Mouse (Mus musculus) C2C12 (cell line): ENCODE results near the gene Zfp697. TPM values are rescaled to one million over a fixed set of nuclear protein-coding genes. Genes with fewer than 3 reads are reported as not detected.
A peak's percentile ranks its signal among the peaks of the same experiment; 100 is the strongest.

Experiments used
- H3K27me3 ChIP-seq: one replicate; pipeline ENCODE4 v1.6.1; 2011; ENCODE audit not compliant: control insufficient read depth, insufficient read depth, insufficient read length
- H3K36me3 ChIP-seq: one replicate; pipeline ENCODE4 v1.6.1; 2011; ENCODE audit not compliant: control insufficient read depth, insufficient read depth
- H3K4me3 ChIP-seq: one replicate; pipeline ENCODE4 v1.5.1; 2011; ENCODE audit warnings: mild to moderate bottlenecking, control low read depth; ENCODE audit not compliant: poor library complexity, insufficient read depth, severe bottlenecking
- H3K79me2 ChIP-seq: one replicate; pipeline ENCODE4 v1.6.1; 2011; ENCODE audit not compliant: control insufficient read depth, insufficient read depth
- H3K79me3 ChIP-seq: one replicate; pipeline ENCODE4 v1.6.1; 2011; ENCODE audit warnings: low read depth, control low read depth
- H3ac ChIP-seq: one replicate; pipeline ENCODE3; 2011; ENCODE audit warnings: low read depth; ENCODE audit not compliant: control insufficient read depth, insufficient read length
- CEBPB ChIP-seq: IDR thresholded peaks from one replicate; pipeline ENCODE4 v1.6.1; 2011; ENCODE audit warnings: low read depth, mild to moderate bottlenecking, control low read depth, moderate library complexity
- CTCF ChIP-seq: IDR thresholded peaks from one replicate; pipeline ENCODE4 v1.5.1; 2011; ENCODE audit not compliant: control insufficient read depth, insufficient read depth, insufficient read length
- FOSL1 ChIP-seq: IDR thresholded peaks from one replicate; pipeline ENCODE4 v1.8.0; 2011; ENCODE audit warnings: mild to moderate bottlenecking, low read length; ENCODE audit not compliant: poor library complexity, insufficient read depth, severe bottlenecking
- MAX ChIP-seq: IDR thresholded peaks from one replicate; pipeline ENCODE4 v1.6.1; 2011; ENCODE audit warnings: mild to moderate bottlenecking, control low read depth
- MYOD1 ChIP-seq: IDR thresholded peaks from one replicate; pipeline ENCODE4 v1.6.1; 2011; ENCODE audit warnings: low read depth; ENCODE audit not compliant: control insufficient read depth, insufficient read length
- MYOG ChIP-seq: IDR thresholded peaks from one replicate; pipeline ENCODE4 v1.6.1; 2011; ENCODE audit not compliant: control insufficient read depth, insufficient read length; ENCODE audit errors: extremely low read depth
- USF1 ChIP-seq: IDR thresholded peaks from one replicate; pipeline ENCODE4 v1.6.1; 2011; ENCODE audit warnings: low read depth, mild to moderate bottlenecking, control low read depth, moderate library complexity
- polyA plus RNA-seq: library from polyadenylated mRNA; unstranded; fragments of >200 nt; fragmentation: generic; extraction: Trizol; gene quantifications from one replicate; pipeline ENCODE4 v1.2.1, GENCODE M21; 2012; ENCODE audit warnings: missing spikeins

Gene Zfp697
- polyA plus RNA-seq, 1 experiment = 7.5 TPM

DNA sequence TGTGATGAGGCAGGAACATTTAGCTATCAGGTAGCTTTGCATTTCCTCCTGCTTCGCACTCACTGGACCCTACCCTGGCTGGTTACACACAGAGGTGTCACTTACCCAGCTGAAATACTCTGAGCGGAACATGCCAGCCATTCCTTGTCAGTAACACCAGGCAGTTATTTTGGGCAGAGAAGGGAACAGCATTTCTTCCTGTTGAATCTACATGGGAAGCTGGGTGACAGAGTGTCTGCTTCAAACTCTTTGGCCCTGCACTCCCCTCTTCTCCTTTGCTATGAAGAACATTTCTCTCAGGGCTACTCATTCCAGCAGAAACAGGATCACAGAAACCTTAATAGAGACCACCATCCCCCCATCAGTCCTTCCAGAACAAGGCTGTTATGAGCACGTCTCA, 32.0 kb downstream of the Zfp697 start:
- TF ChIP-seq CTCF (no peak), MAX (no peak), USF1 (no peak), MYOD1 (no peak), FOSL1 (no peak), CEBPB (no peak), MYOG (no peak)
- Histone ChIP-seq H3K4me3 (no peak overlapping the region), H3K79me3 (peaks cover 5% of the 10 kb centered on the region), H3ac (no peak overlapping the region), H3K27me3 (no peaks in the 10 kb centered on the region), H3K79me2 (peaks cover 62% of the 10 kb centered on the region), H3K36me3 (peaks cover 20% of the 10 kb centered on the region)

DNA sequence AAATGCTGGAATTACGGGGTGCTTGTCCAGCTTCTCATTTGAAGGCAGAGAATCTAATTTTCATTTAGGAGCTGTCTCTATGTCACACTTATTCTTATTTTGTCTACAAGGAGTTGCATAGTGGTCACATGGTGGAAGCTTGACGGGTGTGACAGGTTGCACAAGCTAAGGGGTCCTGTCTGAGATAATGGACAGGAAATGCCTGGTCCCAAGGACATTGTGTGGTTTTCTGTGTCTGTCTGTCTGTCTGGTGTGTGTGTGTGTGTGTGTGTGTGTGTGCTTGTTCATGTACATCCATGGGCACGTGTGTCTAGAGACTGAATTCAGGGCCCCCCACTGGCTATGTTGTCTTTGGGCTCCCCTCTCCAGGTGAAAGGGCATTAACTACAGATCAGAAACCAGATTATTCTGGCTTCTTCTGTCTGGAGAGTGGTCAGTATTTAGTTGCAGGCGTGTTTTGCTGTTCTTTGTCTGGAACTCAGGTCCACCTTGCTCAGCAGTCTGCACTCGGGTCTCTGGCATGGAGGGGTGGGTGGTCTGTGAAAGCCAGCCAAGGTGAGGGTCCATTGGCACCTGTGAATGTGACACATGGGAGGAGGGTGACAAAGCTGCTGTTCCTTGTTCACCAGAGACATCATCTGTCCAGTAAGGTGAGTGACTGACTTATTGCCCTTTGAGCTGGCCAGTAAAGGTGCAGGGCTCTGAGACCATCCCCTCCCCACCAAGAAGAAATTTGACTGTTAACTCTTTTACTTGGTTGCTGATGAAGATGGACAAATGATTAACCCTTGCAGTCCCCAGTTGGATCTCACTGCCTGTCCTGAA, 34.4 kb downstream of the Zfp697 start:
- peaks cover 69% of the 10 kb centered on the region for H3K79me2 ChIP-seq
- TF ChIP-seq USF1 (peak; percentile 7), MYOG (no peak)
- H3K27me3 ChIP-seq = no peaks in the 10 kb centered on the region

DNA sequence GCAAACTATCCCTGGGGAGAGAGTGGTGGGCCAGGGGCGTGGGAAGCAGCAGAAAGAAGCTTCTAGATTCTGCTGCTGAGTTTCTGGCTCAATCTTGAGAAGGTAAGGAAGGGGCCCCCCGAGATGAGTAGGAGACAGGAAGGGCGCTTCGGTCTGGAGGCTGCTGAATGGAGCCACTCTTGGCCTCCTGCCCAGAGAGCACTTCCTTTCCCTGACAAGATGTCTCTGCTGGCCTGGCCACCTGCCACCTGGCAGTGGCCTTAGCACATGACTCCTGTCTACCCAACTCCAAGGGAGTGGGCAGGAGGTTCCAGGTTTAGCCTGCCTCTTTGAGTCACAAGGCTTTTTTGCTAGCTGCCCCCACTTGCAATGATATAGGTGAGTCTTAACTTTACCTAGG, 35.1 kb downstream of the Zfp697 start:
- TF ChIP-seq MYOG = no peak
- no peak for TF ChIP-seq MYOD1
- no peak for TF ChIP-seq CEBPB
- TF ChIP-seq CTCF = no peak
- no peak for TF ChIP-seq USF1
- TF ChIP-seq MAX = no peak
- TF ChIP-seq FOSL1 = no peak
- Histone ChIP-seq H3ac (no peak overlapping the region), H3K27me3 (no peaks in the 10 kb centered on the region), H3K4me3 (no peak overlapping the region), H3K79me2 (peaks cover 62% of the 10 kb centered on the region), H3K79me3 (peaks cover 5% of the 10 kb centered on the region), H3K36me3 (peaks cover 20% of the 10 kb centered on the region)

More for the DNA sequence above, 34.4 kb downstream of the Zfp697 start:
- Histone ChIP-seq H3K36me3 (peaks cover 20% of the 10 kb centered on the region), H3ac (no peak overlapping the region), H3K79me3 (peaks cover 5% of the 10 kb centered on the region), H3K4me3 (no peak overlapping the region)

DNA sequence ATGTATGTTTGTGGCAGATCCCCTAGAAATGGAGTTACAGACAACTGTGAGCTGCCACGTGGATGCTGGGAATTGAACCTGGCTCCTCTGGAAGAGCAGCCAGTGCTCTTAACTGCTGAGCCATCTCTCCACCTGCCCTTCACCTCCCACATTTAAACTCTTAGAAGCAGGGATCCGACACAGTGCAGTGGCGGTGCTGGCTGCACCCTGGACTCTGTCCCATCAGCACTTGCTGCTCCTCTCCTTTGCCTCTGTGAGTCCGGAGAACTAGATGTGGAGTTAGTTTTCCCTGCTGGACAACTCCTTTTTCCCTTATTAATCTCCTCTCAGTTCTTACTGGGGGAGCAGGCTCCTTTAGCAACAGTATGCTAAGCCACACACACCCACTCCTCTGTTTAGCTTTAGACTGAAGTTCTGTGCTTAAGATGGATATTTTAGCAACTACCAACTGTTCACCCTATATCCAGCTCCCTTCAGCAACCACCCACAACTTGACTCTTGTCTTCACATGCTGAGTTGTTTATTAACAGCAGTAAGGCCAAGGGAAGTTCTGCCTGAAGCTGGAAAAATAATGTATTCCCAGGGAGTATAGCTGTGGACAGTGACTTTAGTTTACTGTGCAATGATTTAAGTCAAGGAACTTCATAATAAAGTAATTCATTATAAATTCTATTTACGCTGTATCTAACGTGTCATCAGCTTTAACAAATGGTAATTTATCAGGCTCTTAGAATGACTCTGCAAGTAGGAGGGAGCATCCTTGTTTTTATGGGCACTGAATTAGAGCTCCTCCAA, 36.9 kb downstream of the Zfp697 start:
- H3ac ChIP-seq = no peak overlapping the region
- H3K79me2 ChIP-seq = peaks cover 50% of the 10 kb centered on the region
- no peak overlapping the region for H3K4me3 ChIP-seq
- H3K27me3 ChIP-seq = no peaks in the 10 kb centered on the region
- peaks cover 16% of the 10 kb centered on the region for H3K36me3 ChIP-seq
- peaks cover 2% of the 10 kb centered on the region for H3K79me3 ChIP-seq
- TF ChIP-seq MYOG (no peak), FOSL1 (no peak), MYOD1 (no peak), CEBPB (no peak), CTCF (no peak), USF1 (no peak)

DNA sequence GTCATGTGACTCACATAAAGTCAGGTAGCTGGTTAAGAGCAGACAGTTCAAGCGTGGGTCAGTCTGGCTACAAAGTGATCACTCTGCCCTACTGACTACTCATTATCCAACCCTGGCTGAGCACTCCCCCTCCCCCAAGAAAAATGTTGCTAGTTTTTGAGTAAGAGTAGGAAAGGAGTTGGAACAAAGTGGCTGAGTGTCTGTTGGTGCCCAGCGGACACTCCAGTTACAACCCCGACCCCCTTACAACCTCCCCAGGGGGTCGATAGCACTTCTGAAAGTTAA, 37.5 kb downstream of the Zfp697 start:
- TF ChIP-seq FOSL1 = no peak
- TF ChIP-seq USF1 = no peak
- no peak for TF ChIP-seq MYOD1
- no peak for TF ChIP-seq CEBPB
- TF ChIP-seq MYOG = no peak
- TF ChIP-seq MAX = no peak
- no peak for TF ChIP-seq CTCF
- no peaks in the 10 kb centered on the region for H3K27me3 ChIP-seq
- peaks cover 2% of the 10 kb centered on the region for H3K79me3 ChIP-seq
- H3K36me3 ChIP-seq = peaks cover 16% of the 10 kb centered on the region
- H3K4me3 ChIP-seq = no peak overlapping the region
- H3K79me2 ChIP-seq = peaks cover 47% of the 10 kb centered on the region
- no peak overlapping the region for H3ac ChIP-seq

DNA sequence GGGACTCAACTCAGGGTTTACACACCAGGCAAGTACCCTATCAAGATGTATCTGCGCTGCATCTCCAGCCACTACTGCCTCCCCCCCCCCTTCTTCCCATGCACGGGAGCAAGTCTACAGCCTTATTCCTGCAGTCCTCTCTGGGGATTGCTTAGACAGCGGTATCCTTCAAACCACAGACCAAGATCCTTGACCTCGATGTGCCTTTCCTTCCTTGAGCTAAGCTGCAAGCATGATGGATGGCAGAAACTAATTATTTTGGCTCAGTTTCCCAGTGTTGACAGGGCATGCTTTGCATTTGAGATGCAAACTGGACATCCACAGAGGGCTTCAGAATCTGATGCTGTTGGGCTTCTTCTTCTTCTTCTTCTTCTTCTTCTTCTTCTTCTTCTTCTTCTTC, 40.7 kb downstream of the Zfp697 start:
- Histone ChIP-seq H3K79me2 (peaks cover 20% of the 10 kb centered on the region), H3K79me3 (peaks cover 2% of the 10 kb centered on the region), H3K27me3 (no peaks in the 10 kb centered on the region), H3K4me3 (no peak overlapping the region), H3ac (no peak overlapping the region), H3K36me3 (peaks cover 35% of the 10 kb centered on the region)
- TF ChIP-seq MAX (no peak), CTCF (no peak), USF1 (no peak), MYOG (no peak), FOSL1 (no peak), MYOD1 (no peak), CEBPB (no peak)
